Mouse (Mus musculus) limb, embryonic 14.5 days (tissue): ENCODE data around the gene Aplp1. TPM values are rescaled to one million over a fixed set of nuclear protein-coding genes. Genes with fewer than 3 reads are reported as not detected.

Source experiments
- ATAC-seq: fragments of 200-750 bp; cut with Nextera tagmentation; 2 replicates; pipeline ENCODE4 v1.8.0; 2017; ENCODE audit warnings: low read depth, moderate number of reproducible peaks, moderate TSS enrichment; ENCODE audit not compliant: low FRiP score
- DNase-seq: peaks from one replicate; pipeline ENCODE4 v3.0.0-alpha.2; 2015; ENCODE audit warnings: low spot score
- H3K27ac ChIP-seq: fragments of 300-500 bp; sonication (generic); replicated peaks from 2 replicates; pipeline ENCODE4 v1.5.1; 2014; ENCODE audit warnings: low read depth, mild to moderate bottlenecking, low read length, moderate library complexity, mixed read lengths
- H3K27me3 ChIP-seq: fragments of 300-500 bp; sonication (generic); 2 replicates; pipeline ENCODE4 v1.6.1; 2014; ENCODE audit warnings: low read length, mixed read lengths; ENCODE audit not compliant: control insufficient read depth, insufficient read depth
- H3K36me3 ChIP-seq: fragments of 300-500 bp; sonication (generic); 2 replicates; pipeline ENCODE4 v1.6.1; 2014; ENCODE audit warnings: mild to moderate bottlenecking, low read length, moderate library complexity, mixed read lengths; ENCODE audit not compliant: control insufficient read depth, insufficient read depth
- H3K4me1 ChIP-seq: fragments of 300-500 bp; sonication (generic); 2 replicates; pipeline ENCODE4 v1.6.1; 2014; ENCODE audit warnings: antibody characterized with exemption, low read length, mixed read lengths; ENCODE audit not compliant: control insufficient read depth, insufficient read depth
- H3K4me2 ChIP-seq: fragments of 300-500 bp; sonication (generic); replicated peaks from 2 replicates; pipeline ENCODE4 v1.6.1; 2014; ENCODE audit warnings: low read depth, mild to moderate bottlenecking, low read length, moderate library complexity; ENCODE audit not compliant: severe bottlenecking
- H3K4me3 ChIP-seq: fragments of 300-500 bp; sonication (generic); replicated peaks from 2 replicates; pipeline ENCODE4 v1.5.1; 2014; ENCODE audit warnings: low read length
- H3K9ac ChIP-seq: fragments of 300-500 bp; sonication (generic); 2 replicates; pipeline ENCODE4 v1.6.1; 2014; ENCODE audit warnings: mild to moderate bottlenecking, low read depth, low read length, moderate library complexity; ENCODE audit not compliant: severe bottlenecking
- H3K9me3 ChIP-seq: fragments of 300-500 bp; sonication (generic); 2 replicates; pipeline ENCODE4 v1.6.1; 2016; ENCODE audit warnings: low read length; ENCODE audit not compliant: control insufficient read depth
- POLR2A ChIP-seq: fragments of 200-500 bp; IDR thresholded peaks from 2 replicates; pipeline ENCODE4 v1.8.0; 2012; ENCODE audit warnings: inconsistent platforms, mild to moderate bottlenecking, moderate library complexity, borderline replicate concordance; ENCODE audit not compliant: insufficient read depth, insufficient read length; ENCODE audit errors: extremely low read depth
- WGBS: fragments of 180-500 bp; shearing (Covaris S2); extraction: QIAGEN DNeasy Blood & Tissue Kit; methylation state at CpG from one replicate; pipeline ENCODE4 v1.1.7; 2014; 5-methylcytosine and 5-hydroxymethylcytosine counted together
- polyA plus RNA-seq, 2 experiments: library from polyadenylated mRNA; depleted of rRNA in 1 of 2; stranded (reverse) in 1 of 2; unstranded in 1 of 2; fragments of >200 nt; fragmentation: Nextera tagmentation in 1 of 2; extraction: Ambion mirVana in 1 of 2; gene quantifications; 2 replicates each; pipeline versions ENCODE4 v1.2.1 to v1.2.3; 2012 to 2014

Aplp1 gene
- polyA plus RNA-seq, 2 experiments: 31.4 to 41.9 TPM

GRCm38 (mm10) chr7:30429327-30429726 is 16.0 kb downstream of the Aplp1 start:
- no peaks in the 10 kb centered on the region for H3K9me3 ChIP-seq
- no peaks in the 10 kb centered on the region for H3K27me3 ChIP-seq
- no peak overlapping the region for H3K4me3 ChIP-seq
- H3K4me1 ChIP-seq: no peaks in the 10 kb centered on the region
- no peak for DNase-seq
- peaks cover 14% of the 10 kb centered on the region; the same call in 1 of the 2 replicates for H3K36me3 ChIP-seq
- no peak overlapping the region for H3K4me2 ChIP-seq
- no peak for ATAC-seq
- TF ChIP-seq POLR2A: no peak
- H3K9ac ChIP-seq: no peak overlapping the region
- H3K27ac ChIP-seq: no peak overlapping the region

- H3K9me3 ChIP-seq: no peaks in the 10 kb centered on the region; the same call in 1 of the 2 replicates
- no peak for TF ChIP-seq POLR2A
- peak overlapping the region; percentile 55 for H3K4me3 ChIP-seq
- no peak overlapping the region for H3K27ac ChIP-seq
- WGBS: 44% methylated on average over 23 of the region's 23 CpGs
- peak overlapping the region; percentile 83 for H3K4me2 ChIP-seq
- peak overlapping the region; percentile 63 for H3K9ac ChIP-seq
- ATAC-seq (no peak), DNase-seq (no peak)
- H3K4me1 ChIP-seq: 0 out of 2 replicates have a peak, but pooled peaks cover 3% of the 10 kb centered on the region
- H3K27me3 ChIP-seq: no peaks in the 10 kb centered on the region
- peaks cover 14% of the 10 kb centered on the region; the same call in 1 of the 2 replicates for H3K36me3 ChIP-seq
Observed at GRCm38 (mm10) chr7:30423071-30423641, 22.2 kb downstream of the Aplp1 start.

- H3K4me1 ChIP-seq: 0 out of 2 replicates have a peak, but pooled peaks cover 3% of the 10 kb centered on the region
- peaks cover 14% of the 10 kb centered on the region; the same call in 1 of the 2 replicates for H3K36me3 ChIP-seq
- H3K9me3 ChIP-seq: no peaks in the 10 kb centered on the region; the same call in 1 of the 2 replicates
- DNase-seq: no peak
- peak overlapping the region; percentile 63 for H3K9ac ChIP-seq
- no peak overlapping the region for H3K27ac ChIP-seq
- TF ChIP-seq POLR2A: no peak
- H3K4me2 ChIP-seq: peak overlapping the region; percentile 83
- ATAC-seq: no peak
- 15% methylated on average over 9 of the region's 9 CpGs for WGBS
- peak overlapping the region; percentile 55 for H3K4me3 ChIP-seq
- no peaks in the 10 kb centered on the region for H3K27me3 ChIP-seq
Observed at GRCm38 (mm10) chr7:30422560-30422959, 22.8 kb downstream of the Aplp1 start.

- peak overlapping the region; percentile 63 for H3K9ac ChIP-seq
- no peak for TF ChIP-seq POLR2A
- no peaks in the 10 kb centered on the region; the same call in 1 of the 2 replicates for H3K9me3 ChIP-seq
- 0 out of 2 replicates have a peak, but pooled peaks cover 10% of the 10 kb centered on the region for H3K36me3 ChIP-seq
- H3K4me2 ChIP-seq: peak overlapping the region; percentile 83
- WGBS: under 1% methylated on average over 44 of the region's 45 CpGs
- DNase-seq (peak; percentile 76), ATAC-seq (peak; percentile 84)
- peak overlapping the region; percentile 55 for H3K4me3 ChIP-seq
- no peaks in the 10 kb centered on the region for H3K27me3 ChIP-seq
- H3K4me1 ChIP-seq: 0 out of 2 replicates have a peak, but pooled peaks cover 3% of the 10 kb centered on the region
- no peak overlapping the region for H3K27ac ChIP-seq
Observed at GRCm38 (mm10) chr7:30421890-30422435, 23.4 kb downstream of the Aplp1 start.

- H3K27me3 ChIP-seq: no peaks in the 10 kb centered on the region
- ATAC-seq (0 out of 2 replicates have a peak, but pooled peaks have one; percentile 9), DNase-seq (no peak)
- no peak within 1 kb of the TSS for H3K27ac ChIP-seq
- H3K9ac ChIP-seq: peak within 1 kb of the TSS; percentile 63
- 0 out of 2 replicates have a peak, but pooled peaks cover 6% of the 10 kb centered on the region for H3K36me3 ChIP-seq
- WGBS: 13% methylated on average over 31 of the region's 31 CpGs
- no peak for TF ChIP-seq POLR2A
- no peaks in the 10 kb centered on the region; the same call in 1 of the 2 replicates for H3K9me3 ChIP-seq
- peak within 1 kb of the TSS; percentile 55 for H3K4me3 ChIP-seq
- H3K4me1 ChIP-seq: 0 out of 2 replicates have a peak, but pooled peaks cover 3% of the 10 kb centered on the region
- H3K4me2 ChIP-seq: peak within 1 kb of the TSS; percentile 83
Observed at GRCm38 (mm10) chr7:30421175-30421889, 24.0 kb downstream of the Aplp1 start, which contains the start of gene Nfkbid. Gene Nfkbid (plus strand): TSS chr7:30421732.
